Mouse (Mus musculus) adrenal gland, postnatal 4 days (tissue): ENCODE results near the gene Plcg2. TPM values are rescaled to one million over a fixed set of nuclear protein-coding genes. Genes with fewer than 3 reads are reported as not detected.

Experiments used
- DNase-seq, 2 experiments: peaks; one replicate each; pipeline ENCODE4 v3.0.0; 2021 to 2022; ENCODE audit warnings: low spot score in 2 of 2, mixed read lengths in 2 of 2
- long read RNA-seq, 2 experiments: library from polyadenylated mRNA; stranded (forward); transcript quantifications; one replicate each; pipeline ENCODE4 v2.0.0; 2021
- total RNA-seq, 2 experiments: library from RNA; stranded (reverse); gene quantifications; 2 replicates each; pipeline ENCODE4 v1.2.3; 2021

Plcg2 gene
- total RNA-seq: 1 to 10 TPM; 5.5 to 6.2 TPM
- long read RNA-seq, experiment 1, full-length matches to known transcripts: 1 of 2 reads
- long read RNA-seq, experiment 1, partial matches to known transcripts: 0 of 2 reads
- long read RNA-seq, experiment 1, other reads (novel, unspliced or antisense): 1 of 2 reads
- long read RNA-seq, experiment 2, full-length matches to known transcripts: 6 of 8 reads
- long read RNA-seq, experiment 2, partial matches to known transcripts: 2 of 8 reads
- long read RNA-seq, experiment 2, other reads (novel, unspliced or antisense): 0 of 8 reads

DNA sequence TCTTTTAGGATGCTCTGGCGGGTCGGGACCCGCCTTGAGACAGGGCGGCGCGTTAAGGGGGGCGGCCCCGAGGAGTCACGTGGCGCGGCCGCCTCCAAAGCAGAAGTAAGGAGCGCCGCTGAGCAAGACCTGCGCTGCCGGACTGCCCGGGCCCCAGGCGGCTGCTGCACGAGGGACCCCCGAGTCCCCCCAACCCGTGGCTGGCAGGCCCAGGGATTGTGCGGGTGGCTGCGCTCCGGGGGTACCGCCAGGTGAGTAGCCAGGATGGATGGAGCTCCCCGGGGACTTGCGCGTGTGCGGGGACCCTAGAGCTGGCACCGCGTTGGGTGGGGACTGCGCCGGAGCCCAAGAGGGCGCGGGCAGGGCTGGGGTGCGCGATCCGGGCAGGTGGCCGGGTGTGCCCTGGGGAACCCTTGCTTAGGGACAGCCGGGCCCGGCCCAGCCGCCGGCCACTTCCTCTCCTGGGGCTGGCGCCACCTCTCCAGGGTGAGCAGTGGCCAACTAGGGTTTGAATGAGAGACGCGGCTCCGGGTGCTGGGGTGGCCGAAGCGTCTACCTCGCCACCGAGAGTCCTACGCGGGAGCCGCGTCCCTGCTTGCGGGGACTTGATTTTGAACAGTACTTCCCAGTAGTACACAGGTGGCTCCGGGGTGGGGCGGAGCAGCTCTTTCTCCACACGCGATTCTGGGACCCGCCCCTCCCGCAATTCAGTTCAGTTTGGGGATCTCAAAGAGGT is at the start of gene Plcg2:
Plcg2 (plus strand) TSS at position 113 of the 736 bp plus-strand sequence.
- DNase-seq: peak in 1 of 2 experiments; percentile 10

DNA sequence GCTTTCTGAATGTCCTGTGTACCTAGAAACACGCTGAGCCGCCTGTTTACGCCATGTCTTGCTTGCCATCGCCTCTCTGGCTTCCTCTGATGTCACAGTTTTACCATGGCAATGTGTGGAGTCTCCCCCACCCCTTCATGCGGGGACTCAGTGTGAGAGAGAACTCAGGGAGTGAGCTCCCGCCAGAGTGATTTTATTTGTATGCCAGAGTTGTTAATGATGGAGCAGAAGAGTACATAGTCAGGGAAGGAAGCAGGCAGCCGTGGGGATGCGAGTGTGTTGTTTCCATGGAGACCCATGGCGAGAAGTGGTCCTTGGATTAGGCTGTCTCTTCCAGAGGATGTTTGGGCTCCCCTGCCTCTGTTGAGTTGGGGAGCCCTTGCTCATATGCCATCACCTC is 47.0 kb upstream of the Plcg2 start:
- no peak for DNase-seq

DNA sequence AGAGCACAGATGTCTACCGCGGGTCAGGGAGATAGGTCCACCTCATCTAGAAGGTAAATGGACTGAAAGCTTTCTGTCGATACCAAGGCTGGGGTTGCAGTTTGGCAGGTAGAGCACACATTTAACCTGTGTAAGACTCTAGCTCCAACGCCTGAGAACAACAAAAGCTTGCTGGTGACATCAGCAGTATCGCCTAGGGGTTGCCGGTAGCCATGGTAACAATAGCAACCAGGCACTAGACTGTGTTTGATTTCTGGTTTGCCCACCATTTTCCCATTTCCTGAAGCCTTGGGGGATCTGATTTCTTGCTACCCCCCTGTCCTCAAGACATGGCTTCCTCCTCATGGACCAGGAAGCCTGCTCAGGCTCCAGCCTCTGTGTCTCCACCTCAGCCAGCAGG is 44.1 kb upstream of the Plcg2 start:
- no peak for DNase-seq

DNA sequence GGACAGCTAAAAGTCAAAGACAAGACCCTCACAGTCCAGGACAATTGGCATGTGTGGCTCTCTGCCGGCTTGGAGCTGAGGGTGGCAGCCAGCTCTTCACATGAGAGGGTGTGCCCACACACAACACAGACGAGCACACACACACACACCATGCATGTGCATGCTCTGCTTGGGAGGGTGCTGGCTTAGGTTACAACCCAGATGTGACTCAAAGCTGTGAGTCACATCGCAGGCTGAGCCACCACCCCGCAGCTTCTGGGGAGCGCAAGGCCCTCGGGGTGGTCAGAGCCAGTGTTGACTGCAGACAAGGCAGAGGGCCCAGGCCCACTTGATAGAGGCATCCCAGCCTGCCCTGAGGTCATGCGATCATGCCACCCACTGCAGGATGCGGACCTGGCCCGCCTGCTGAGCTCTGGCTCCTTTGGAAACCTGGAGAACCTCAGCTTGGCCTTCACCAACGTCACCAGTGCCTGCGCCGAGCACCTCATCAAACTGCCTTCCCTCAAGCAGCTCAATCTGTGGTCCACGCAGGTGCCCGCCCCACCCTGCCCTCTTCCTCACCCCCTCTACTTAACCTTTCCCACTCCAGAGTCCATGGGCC is 43.5 kb upstream of the Plcg2 start:
- no peak for DNase-seq

DNA sequence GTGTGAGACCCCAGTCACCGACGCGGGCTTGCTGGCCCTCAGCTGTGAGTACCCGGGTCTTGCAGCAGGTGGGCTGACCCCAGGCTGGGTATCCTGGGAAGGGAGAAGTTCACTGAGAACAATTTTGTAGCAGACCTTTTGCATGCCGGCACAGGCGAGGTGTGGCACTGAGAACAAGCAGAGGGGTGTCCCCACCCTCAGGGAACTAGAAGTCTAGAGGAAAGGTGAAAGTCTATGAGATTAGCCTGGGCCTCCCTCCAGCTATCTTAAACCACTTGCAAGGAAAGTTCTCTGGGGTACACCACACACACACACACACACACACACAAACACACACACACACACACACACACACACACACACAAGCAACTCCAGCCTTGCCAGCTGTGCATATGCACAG is 42.4 kb upstream of the Plcg2 start:
- no peak for DNase-seq

DNA sequence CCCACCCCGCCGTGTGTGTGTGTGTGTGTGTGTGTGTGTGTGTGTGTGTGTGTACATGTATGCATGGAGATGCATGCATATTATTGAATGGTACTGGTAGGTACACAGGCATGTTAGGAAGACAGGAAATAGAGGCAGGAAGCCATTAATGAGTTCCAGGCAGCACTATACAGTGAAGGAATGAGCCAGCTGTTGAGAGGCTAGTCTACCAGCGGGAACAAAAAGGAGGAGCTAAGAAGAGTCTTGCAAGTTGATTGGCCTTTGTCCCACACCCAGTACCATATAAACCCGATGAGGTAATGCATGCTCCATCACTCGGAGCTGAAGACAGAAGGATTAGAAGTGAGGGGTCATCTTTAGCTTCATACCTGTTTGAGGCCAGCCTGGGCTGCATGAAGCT is 39.7 kb upstream of the Plcg2 start:
- DNase-seq: no peak

DNA sequence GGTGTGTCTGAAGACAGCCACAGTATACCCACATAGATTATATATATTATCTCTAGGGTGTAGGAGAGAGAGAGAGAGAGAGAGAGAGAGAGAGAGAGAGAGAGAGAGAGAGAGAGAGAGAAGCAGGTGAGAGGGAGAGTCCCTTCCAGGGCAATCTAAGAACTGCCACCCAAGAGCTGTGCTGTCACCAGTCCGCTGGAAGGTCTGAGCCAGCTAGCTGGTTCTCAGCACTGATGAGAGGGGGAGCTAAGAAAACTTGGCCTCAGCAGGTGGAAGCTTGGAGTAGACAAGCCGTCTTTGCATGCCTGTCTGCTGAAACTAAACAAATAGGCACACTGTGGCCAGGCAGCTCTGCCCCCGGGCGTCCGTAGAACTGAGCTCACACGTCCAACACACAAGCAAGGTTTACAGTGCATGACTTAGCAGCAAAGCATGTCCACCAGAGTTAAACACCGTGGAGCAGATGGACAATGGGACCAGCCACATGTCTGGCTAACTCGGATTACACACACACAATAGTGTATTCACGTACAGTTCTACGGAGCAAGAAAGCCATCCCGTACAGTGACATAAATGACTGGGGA is 35.3 kb upstream of the Plcg2 start:
- DNase-seq: no peak

DNA sequence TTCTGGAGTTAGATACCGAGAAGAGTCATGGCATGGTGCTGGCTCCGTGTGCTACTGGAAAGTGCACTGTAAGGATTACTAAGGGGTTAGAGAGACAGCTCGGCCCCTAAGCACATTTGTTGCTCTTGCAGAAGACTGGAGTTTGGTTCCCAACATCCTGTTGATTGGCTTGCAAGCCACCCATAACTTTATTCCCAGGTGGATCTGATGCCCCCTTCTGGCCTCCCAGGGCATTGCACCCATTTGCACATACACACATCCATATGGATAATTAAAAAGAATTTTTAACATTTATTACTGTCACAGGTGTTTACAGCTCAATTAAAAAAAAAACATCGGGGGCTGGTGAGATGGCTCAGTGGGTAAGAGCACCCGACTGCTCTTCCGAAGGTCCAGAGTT is 33.6 kb upstream of the Plcg2 start:
- no peak for DNase-seq

DNA sequence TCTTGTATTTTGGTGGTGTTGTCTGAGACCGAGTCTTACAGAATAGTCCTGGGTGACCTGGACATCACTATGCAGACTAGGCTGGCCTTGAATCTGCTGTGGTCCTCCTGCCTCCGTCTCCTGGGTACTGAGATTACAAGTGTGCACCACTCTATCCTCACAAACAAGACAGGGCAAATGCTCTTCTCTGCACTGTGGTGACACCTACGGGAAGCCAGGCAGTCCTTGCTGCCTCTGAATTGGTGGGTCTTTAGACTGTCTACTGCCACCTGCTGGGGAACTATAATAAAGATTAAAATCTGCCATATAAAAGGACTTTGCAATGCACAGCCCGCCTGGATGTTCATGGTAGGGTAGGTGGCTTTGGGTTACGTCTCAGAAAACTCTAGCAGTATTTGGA is 32.8 kb upstream of the Plcg2 start:
- peak in 1 of 2 experiments; percentile 40 for DNase-seq

DNA sequence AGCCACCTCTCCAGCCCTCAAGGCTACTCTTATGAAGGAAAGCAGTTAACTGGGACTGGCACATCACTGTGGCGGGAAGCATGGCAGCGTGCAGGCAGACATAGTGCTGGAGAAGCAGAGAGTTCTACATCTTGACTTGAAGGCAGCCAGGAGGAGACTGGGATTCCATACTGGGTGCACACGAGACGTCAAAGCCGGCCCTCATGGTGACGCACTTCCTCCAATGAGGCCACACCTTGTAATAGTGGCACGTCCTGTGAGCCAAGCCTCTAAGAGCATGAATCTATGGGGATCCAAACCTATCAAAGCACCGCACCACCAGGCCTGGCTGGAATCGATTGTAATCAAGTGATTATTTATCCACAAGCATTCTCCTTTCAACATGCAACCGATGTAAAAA is 30.6 kb upstream of the Plcg2 start:
- DNase-seq: no peak

DNA sequence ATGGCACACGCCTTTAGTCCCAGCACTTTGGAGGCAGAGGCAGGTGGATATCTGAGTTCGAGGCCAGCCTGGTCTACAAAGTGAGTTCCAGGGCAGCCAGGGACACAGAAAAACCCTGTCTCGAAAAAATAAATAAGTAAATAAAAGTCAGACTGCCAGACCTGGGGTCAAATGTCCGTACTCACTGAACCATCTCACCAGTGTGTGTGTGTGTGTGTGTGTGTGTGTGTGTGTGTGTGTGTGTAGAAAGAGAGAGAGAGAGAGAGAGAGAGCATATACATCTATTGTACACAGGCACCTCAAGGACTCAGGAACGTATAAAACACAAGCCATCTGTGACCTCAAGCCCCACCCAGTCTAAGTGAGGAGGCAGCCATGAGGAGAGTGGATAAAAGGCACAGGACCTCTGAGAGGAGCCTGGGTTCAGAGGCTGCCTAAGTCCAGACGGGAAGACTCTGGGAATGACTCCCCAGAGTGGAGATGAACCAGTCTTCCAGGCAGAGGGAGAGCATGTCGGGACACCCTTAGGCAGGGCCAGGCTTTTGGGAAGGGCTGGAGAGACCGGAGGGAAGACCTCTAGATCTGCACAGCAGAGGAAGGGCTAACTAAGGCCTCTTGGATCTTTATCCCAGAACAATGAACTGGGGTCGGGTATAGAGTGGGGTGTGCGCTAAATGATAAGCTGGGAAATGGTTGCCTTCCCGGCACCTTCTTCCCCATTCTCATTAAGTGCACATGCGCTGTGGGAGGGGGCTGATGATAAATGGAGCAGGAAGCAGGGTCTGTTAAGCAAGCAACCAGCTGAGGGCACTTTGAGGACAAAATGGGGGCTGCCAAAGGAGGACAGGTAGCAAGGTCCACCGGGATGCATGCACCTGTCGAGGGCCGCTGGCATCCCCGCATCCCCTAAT is 28.4 kb upstream of the Plcg2 start:
- no peak for DNase-seq

DNA sequence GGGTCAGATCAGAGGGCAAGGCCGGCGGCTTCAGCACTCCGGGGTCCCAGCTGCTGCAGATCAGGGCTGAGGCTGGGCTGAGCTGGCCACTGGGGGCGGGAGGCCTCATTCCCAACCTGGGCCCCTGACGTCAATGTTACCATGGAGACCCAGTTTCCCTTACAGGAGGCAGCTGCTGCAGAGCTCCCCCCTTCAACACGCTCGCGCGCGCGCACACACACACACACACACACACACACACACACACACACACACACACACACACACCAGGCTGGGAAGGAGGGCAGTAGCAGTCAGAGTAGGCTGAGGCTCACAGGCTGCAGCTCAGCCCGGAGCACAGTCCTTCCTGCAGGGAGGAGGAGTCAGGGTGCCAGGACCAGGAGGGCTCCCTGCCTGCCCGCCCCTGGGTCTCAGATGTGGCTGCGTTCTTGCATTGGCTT is 27.7 kb upstream of the Plcg2 start:
- DNase-seq: peak; percentile 29 to 44

DNA sequence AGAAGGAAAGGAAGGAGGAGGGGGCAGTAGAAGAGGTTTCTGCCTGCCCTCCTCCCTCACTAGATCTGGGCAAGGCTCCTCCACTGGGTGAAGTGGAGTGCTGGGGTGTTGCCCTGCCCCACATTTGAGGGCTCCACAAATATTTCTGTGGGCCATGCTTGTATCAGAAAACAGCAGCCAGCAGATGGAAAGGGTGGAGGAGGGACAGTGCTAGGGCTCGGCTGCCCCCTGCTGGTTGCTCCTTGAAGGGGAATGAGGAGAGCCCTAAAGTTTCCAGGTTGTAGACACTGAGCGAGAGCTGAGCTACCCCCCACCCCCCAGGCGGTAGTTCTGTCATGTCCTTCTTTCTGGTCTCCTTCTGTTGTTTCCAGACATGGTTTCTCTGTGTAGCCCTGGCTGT is 26.9 kb upstream of the Plcg2 start:
- DNase-seq: peak; percentile 36 to 42

DNA sequence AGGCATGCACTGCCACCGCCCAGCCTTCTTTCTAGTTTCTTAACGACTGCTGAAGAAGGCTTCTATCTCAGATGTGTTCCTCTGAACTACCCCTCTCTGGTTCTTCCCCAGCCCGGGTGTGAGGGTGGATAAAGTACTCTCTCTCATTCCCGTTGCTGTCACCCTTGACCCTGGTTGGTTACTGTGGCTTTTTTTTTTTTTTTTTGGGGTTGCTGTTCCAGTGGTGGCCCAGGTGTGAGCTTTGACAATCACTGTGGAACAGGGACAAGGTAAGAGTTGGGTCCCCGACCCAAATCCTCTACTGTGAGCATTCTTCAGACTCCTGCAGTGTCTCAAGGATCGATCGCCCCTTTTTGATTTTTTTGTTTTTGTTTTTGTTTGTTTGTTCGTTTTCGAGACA is 26.4 kb upstream of the Plcg2 start:
- DNase-seq: no peak

DNA sequence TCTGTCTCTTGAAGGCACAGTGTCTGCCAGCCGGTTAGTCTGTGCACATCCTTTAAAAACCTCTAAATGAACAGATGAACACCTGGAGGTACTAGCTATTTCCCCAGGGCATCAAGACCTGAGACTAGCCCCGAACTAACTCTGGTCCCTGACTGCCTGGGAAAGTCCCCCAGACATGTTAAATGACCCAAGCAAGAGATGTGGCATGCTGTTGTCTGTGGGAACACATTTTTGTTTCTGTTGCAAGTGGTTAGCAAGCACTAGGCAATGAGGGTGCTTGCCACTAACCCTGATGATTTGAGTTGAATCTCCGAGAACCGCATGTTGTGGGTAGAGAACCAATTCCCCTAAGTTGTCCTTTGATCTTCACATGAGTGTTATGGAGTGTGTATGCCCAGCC is 25.8 kb upstream of the Plcg2 start:
- DNase-seq: no peak

DNA sequence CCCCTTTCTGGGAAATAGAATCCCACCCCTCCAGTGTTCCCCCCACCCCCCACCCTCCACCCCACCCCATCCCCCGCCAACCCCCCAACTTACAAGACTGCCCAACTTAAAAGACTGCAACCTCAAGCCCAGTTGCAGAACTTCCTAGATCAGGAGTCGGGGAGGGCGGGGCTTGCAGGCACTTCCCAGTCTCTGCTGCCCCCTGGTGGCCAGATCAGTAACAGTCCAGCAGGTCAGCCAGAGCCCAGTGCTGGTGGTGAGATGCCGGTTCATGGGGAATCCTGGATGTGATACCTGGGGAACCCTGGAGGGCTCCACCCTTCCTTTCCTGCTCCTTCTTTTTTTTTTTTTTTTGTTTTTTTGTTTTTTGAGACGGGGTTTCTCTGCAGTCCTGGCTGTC is 23.1 kb upstream of the Plcg2 start:
- peak; percentile 90 to 92 for DNase-seq

DNA sequence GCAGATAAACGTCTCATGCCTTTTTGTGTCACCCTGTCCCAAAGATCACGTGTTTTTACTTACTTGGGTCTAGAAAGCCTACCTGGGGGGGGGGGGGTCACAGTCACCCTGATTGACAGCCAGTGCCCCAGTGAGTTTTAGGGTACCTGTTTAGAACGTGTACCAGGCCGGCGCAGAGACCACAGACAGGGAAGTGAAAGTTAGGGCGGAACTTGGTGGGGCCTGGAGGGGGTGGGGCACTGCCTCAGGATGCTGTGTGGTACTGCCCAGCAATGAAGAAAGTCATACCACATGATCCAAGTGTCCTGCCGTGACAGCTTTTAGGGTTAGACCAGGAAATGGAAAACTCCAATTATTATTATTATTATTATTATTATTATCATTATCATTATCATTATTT is 22.3 kb upstream of the Plcg2 start:
- DNase-seq: no peak

DNA sequence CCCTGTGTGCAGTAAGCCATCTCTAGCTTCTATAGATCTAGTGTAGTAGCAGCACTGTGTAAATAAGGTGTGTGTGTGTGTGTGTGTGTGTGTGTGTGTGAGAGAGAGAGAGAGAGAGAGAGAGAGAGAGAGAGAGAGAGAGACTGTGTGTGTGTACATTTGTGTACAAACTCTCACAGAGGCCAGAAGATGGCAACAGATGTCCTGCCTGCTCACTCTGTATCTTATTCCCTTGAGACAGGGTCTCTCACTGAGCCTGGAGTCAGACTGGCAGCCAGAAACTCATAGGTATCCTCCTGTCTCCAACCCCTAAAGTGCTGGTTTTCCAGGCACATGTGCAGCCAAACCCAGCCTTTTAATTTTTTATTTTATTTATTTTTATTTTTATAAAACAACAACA is 20.0 kb upstream of the Plcg2 start:
- DNase-seq: no peak

DNA sequence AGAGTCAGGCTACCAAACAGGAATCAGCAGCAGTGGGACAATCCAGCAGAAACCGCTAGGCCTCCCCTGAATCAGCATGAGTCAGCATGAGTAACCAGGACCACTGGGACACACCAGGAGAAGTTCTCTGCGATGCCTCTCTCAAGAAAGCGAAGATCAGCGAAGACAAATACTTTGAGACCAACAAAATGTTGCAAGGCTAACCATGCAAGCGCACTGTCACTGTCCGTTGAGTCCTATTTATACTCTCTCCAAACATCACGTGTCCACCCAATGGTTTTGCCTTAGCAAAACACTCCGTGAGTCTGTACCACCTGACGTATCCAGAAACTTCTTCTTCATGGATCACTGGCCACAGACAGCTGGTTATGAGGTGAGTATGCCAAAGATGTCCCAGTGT is 18.1 kb upstream of the Plcg2 start:
- DNase-seq: no peak

DNA sequence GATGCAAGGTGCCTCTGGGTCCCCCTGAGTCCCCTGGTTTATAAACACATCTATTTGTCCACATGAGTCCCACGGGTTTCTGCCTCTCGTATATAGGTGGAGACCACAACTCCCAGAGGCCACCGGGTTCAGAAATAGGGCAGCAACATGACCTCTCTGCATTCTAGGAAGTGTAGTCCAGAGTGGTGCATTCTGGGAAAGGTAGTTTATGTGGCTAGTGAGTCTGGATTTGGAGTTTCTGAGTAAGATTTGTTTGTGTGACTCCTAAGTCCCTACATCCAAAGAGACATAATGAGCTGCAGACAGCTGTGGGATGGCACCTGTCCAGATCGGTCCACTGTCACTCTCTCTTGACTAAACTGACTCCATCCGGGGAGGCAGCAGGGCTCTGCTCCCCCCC is 17.6 kb upstream of the Plcg2 start:
- DNase-seq: no peak

DNA sequence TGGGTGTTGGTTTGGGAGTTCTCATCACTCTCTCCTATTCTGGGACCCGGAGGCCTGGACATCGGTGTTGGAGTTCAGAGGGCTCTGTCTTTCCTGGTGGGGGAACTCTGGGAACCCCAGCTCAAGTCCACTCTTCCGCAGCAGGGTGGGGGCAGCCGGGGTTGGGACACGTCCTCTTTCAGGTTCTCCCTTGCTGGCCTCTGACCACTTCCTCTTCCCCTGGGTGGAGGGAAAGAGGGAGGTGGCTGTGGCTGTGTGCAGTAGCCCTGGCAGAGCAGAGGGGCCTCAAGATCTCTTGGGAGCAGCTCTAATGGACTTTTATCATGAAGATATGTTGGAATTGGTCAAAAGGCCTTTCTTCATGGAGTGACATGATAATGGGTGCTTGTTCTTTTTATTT is 16.3 kb upstream of the Plcg2 start:
- DNase-seq: no peak
